Mouse (Mus musculus): ENCODE measurements around the gene Id4.
A peak's percentile ranks its signal among the peaks of the same experiment; 100 is the strongest.

Id4 gene

DNA sequence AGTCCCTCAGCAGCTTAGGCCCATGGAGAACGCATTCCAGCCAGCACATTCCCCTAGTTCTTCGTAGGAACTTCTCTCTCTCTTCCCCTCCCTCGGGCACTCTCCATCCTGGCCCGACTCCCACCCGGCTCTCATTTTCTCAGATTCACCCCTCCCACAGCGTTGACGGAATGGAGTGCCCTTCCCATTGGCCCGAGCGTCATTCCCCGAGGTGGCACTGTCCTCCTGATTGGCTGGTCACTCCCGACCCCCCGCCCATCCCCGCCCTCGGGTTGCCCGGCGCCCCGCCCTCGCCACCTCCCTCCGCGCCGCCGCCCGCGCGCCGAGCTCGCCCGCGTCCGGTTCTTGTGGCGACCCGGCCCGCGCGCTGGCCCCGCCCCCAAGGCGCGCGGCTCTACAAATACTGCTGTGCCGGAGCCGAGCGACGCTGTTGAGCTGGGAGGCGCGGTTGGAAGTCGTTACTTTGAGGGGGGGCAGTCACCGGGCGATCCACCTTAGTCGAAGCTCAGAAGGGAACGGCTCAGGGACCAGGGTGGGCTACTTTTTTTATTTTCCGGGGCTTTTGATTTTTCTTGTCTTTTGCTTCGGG, at the start of gene Id4:
Gene Id4 (plus strand): TSS at position 539 of the 589 bp plus-strand sequence.
- DNase-seq (ENCODE audit: low read depth, low spot score), result peak; percentile 90

- DNase-seq (ENCODE audit: low read depth, low spot score), result no peak
Observed at GRCm38 (mm10) chr13:48227136-48227535, 33.9 kb upstream of the Id4 start.

GRCm38 (mm10) chr13:48227712-48228111, 33.3 kb upstream of the Id4 start:
- DNase-seq (ENCODE audit: low read depth, low spot score), result peak; percentile 86

GRCm38 (mm10) chr13:48228114-48228513, 32.9 kb upstream of the Id4 start:
- DNase-seq (ENCODE audit: low read depth, low spot score), result no peak

DNA sequence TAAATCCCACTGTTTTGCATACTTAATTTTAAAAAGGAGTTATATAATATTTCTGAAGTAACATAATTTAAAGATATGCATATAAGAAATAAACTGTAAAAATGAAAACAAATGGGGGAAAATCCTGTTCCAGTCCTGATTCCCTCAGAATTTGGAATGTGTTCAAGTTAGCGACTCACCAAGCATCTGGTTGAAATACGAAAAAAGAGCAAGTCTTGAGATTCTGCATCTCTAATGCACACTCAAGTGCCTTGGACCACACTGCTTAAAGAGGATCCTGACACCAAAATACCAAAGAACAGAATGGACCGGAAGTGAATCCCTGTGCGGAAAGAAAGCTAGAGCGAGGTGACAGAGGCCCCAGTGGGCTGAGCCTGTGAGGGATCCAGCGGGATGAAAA, 30.0 kb upstream of the Id4 start:
- no peak for DNase-seq (ENCODE audit: low read depth, low spot score)

GRCm38 (mm10) chr13:48236436-48236835, 24.6 kb upstream of the Id4 start:
- no peak for DNase-seq (ENCODE audit: low read depth, low spot score)

GRCm38 (mm10) chr13:48236865-48237264, 24.2 kb upstream of the Id4 start:
- DNase-seq (ENCODE audit: low read depth, low spot score), result no peak

DNA sequence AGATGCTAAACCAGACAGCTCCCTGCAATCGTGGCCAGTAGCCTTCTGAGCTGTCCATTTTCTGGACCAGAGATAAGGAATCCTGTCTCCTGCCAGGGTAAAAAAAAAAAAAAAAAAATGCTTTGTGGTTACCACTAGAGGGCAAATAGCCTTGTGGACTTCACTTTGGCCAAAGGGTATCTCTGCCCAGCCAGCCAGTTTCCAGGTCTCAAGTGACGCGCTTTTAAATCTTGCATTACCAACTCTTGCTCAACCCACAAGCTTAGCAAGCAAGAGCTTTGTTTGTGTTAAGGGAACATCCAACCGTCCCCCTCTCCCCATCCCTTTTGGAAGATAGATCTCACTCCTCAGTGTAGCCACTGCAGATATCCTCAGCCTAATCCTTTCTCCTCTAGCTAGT, 23.5 kb upstream of the Id4 start:
- DNase-seq (ENCODE audit: low read depth, low spot score), result peak; percentile 32

GRCm38 (mm10) chr13:48245235-48246012, 15.6 kb upstream of the Id4 start:
- DNase-seq (ENCODE audit: low read depth, low spot score), result no peak

GRCm38 (mm10) chr13:48252559-48252958, 8.5 kb upstream of the Id4 start:
- DNase-seq (ENCODE audit: low read depth, low spot score), result no peak

- no peak for DNase-seq (ENCODE audit: low read depth, low spot score)
Observed at GRCm38 (mm10) chr13:48255026-48255425, 6.0 kb upstream of the Id4 start.

GRCm38 (mm10) chr13:48261341-48262221, 553 bp downstream of the Id4 start:
- no peak for DNase-seq (ENCODE audit: low read depth, low spot score)

- no peak for DNase-seq (ENCODE audit: low read depth, low spot score)
Observed at GRCm38 (mm10) chr13:48262451-48262969, 1.5 kb downstream of the Id4 start.

GRCm38 (mm10) chr13:48265029-48265428, 4.0 kb downstream of the Id4 start:
- DNase-seq (ENCODE audit: low read depth, low spot score), result no peak

- DNase-seq (ENCODE audit: low read depth, low spot score), result no peak
Observed at GRCm38 (mm10) chr13:48273451-48274069, 12.5 kb downstream of the Id4 start.

- DNase-seq (ENCODE audit: low read depth, low spot score), result no peak
Observed at GRCm38 (mm10) chr13:48274107-48274506, 13.1 kb downstream of the Id4 start.

- DNase-seq (ENCODE audit: low read depth, low spot score), result no peak
Observed at GRCm38 (mm10) chr13:48276981-48277380, 16.0 kb downstream of the Id4 start.

GRCm38 (mm10) chr13:48284426-48284825, 23.4 kb downstream of the Id4 start:
- DNase-seq (ENCODE audit: low read depth, low spot score), result no peak

- DNase-seq (ENCODE audit: low read depth, low spot score), result no peak
Observed at GRCm38 (mm10) chr13:48284918-48285693, 24.1 kb downstream of the Id4 start.

DNA sequence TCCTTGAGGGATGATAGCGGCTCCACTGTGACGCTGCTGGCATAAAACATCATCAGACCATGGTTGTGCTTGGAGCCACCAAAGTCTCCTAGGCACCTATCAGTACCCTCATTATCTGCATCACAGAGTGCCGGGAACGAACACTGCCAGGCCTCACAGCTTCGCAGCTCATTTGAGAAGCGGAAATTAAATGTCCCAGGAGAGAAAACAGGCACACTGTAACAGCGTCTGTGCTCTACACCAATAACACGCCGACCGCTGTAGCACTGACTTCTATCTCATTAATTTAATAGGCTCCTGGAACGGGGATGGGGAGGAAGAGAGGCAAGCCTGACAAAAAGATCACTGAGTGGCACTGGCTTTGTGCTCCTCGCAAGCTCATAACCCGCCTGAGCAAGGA, 29.4 kb downstream of the Id4 start:
- no peak for DNase-seq (ENCODE audit: low read depth, low spot score)

GRCm38 (mm10) chr13:48314500-48314899, 53.5 kb downstream of the Id4 start:
- peak; percentile 46 for DNase-seq (ENCODE audit: low read depth, low spot score)

Measured in skeletal muscle tissue, adult 2 months (tissue).